Mouse (Mus musculus): ENCODE data around the gene Palld.

Gene Palld

DNA sequence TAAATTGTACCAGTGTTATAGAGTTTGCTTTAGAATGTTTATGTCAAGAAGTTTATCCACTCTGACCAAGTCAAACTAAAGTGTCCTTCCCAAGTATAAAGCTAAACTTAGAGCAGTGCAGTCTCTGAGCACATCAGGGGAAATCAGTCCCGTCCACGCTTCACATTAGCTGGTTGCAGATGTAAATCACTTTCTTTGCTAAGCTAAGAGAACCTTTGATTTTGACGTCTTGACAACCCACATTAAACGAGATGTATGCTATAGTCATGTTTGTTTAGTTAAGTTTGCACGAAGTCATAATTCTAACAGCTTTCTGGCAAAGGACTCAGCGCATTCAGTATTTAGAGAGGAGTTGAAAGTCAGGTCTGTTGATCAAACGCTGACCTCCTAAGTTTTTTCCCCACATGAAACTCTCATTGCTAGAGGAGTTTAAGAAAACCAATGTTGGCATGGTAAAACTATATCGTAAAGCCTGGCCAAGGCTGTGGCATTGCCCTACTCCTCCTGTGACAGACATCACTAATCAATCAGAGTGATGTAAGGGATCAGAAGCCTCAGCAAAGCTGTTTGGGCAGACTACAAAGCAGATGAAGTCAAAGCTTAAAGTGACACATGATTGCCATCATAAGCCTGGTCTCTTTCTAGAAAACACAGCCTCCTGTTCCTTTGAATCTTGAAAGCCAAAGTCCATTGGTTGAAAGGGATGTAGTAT lies 177.0 kb downstream of the Palld start:
- no peak for DNase-seq (ENCODE audit: low spot score in 2 of 2)

DNA sequence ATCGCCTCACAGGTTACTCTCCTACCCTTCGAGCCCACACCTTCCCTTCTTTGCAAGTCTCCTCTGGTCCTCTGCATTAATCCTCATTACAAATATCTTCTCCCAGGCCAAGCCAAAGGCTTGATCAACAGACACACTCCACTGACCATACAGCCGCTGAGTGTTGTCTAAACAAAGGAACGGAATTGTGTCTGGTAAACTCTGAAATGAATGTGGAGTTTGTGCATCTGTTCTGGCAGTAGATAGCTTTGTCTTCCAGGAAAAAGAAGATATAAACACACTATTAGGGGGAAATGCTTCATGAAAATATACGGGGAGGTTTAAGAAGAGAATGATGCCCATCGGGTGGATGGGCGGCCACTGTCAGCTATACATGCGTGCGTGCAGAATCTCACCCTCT lies 180.3 kb downstream of the Palld start:
- DNase-seq (ENCODE audit: low spot score in 2 of 2) = no peak

DNA sequence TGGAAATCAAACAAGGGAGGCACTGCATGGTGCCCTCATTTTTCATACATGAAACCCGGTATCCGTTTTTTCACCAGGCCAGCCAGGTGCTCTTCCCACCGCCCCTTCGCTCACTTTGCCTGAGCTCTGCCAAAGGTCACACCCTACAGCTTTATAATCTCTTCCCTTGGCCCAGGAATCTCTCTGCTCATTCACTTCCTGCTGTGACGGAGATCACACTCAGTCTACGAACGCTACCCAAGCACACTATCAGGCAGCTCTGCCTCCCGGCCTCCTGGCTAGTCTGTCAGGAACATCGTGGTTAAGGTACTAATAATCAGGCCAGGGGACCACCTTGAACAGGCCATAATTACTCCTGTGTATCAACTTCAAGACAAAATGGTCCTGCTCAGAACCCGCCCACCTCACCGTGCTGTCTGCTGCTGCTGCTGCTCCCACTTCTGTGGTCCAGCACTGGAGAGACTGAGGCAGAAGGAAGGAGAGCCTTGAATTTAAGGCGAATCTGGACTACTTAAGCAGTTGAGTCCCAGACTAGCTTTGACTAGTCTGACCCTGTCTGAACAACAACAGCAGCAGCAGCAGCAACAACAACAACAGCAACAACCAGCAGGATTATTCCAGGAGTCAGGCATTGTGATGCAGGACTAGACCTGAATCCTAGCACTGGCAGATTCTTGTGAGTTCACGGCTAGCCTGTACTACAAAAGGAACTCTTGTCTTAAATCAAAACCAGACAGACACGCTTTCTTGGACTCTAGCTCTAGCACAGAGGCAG lies 187.0 kb downstream of the Palld start:
- no peak for DNase-seq (ENCODE audit: low spot score in 2 of 2)

DNA sequence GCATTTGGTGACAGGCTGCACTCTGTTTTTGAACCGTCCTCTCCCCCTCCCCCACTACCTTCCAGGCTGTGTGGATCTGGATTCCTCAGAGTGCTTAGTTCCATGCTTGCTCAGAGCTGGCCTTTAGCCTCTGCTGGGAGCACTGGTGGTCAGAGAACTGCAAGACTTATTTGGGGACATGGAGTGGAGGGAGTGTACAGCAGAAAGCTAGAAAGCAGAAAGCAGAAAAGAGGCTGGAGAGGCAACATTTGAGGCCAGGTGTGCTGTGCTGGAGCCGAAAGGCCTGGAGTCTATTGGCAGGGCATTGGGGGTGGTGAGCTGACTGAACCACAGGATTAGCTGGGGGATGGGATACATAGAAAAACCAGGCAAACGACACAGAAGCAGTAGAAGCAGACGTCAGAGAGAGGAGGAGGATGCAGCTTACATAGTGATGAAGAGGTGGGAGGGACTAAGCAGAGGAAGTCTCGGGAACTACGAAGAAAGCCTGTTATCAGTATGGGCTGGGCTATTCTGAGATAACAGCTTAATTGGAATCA lies 188.1 kb downstream of the Palld start:
- no peak for DNase-seq (ENCODE audit: low spot score in 2 of 2)

- DNase-seq (ENCODE audit: low spot score in 2 of 2) = no peak
Observed at GRCm38 (mm10) chr8:61713195-61713990, 189.1 kb downstream of the Palld start.

GRCm38 (mm10) chr8:61712426-61712825 lies 190.1 kb downstream of the Palld start:
- no peak for DNase-seq (ENCODE audit: low spot score in 2 of 2)

GRCm38 (mm10) chr8:61708586-61709305 lies 193.7 kb downstream of the Palld start:
- no peak for DNase-seq (ENCODE audit: low spot score in 2 of 2)

DNA sequence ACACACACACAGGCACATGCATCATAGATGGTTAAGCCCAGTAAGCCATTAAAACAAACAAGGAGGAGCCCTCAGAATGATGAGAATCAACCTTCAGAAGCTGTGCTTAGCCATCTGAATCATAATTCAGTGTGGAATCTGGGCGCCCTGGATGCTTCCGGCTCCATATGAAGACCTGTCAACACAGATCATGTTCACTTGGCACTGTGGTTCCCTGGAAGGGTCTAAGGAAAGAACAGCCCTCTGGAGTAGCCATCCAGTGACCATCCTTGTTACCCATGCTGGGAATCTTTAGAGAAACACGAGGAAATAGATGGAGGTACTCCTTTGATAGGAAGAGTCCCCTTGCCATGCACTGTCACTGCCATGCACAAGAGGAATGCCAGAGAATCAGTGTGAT lies 197.0 kb downstream of the Palld start:
- no peak for DNase-seq (ENCODE audit: low spot score in 2 of 2)

GRCm38 (mm10) chr8:61702122-61702521 lies 200.4 kb downstream of the Palld start:
- DNase-seq (ENCODE audit: low spot score in 2 of 2) = no peak

DNA sequence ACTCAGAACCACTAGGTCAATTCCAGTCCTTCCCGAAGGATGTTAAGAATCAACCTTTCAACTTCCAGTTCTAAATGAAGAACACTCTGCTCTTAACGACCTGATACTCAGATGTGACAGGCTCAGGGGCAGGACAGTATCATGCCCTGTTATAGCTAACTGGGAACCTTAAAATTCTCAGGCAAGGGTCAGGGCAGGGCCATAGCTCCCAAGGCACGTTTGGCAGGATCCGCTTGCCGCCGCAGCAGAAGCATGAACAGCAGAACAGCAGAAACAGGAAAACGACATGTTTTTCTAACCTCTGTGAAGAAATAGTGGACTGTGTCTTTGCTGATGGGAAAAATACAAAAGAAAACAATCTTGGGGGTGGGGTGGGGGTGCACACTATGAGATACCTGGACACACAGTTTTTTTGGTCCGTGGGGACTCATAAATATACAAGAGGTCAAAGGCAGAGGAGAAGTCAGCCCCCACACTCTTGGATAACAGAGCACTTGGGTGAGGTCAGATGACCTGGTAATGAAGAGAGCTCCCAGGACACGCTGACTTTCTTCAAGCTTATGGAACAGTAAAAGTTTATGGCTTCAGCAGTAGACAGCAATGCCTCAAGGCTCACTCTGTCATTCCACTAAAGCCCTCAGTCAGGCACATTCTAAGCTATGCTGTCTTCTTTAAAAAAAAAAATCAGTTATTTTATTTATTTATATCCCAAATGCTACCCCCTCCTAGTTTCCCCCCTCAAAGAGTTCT lies 201.4 kb downstream of the Palld start:
- DNase-seq (ENCODE audit: low spot score in 2 of 2) = no peak

GRCm38 (mm10) chr8:61700298-61700697 lies 202.2 kb downstream of the Palld start:
- no peak for DNase-seq (ENCODE audit: low spot score in 2 of 2)

DNA sequence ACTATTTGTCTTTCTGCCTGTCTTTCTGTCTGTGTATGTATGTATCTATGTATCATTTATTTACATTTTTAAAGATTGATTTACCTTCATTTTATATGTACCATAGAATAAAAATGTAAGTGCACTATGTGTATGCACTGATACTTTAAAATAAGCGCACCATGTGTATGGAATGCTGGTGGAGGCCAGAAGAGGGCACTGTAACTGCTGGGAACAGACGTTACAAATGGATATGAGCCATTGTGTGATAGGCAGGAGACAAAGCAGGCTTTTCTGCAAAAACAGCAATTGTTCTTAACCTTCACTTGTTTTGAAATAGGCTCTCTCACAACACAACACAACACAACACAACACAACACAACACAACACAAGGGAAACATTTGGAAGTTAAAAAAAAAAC lies 203.5 kb downstream of the Palld start:
- no peak for DNase-seq (ENCODE audit: low spot score in 2 of 2)

- no peak for DNase-seq (ENCODE audit: low spot score in 2 of 2)
Observed at GRCm38 (mm10) chr8:61697728-61698385, 204.6 kb downstream of the Palld start.

DNA sequence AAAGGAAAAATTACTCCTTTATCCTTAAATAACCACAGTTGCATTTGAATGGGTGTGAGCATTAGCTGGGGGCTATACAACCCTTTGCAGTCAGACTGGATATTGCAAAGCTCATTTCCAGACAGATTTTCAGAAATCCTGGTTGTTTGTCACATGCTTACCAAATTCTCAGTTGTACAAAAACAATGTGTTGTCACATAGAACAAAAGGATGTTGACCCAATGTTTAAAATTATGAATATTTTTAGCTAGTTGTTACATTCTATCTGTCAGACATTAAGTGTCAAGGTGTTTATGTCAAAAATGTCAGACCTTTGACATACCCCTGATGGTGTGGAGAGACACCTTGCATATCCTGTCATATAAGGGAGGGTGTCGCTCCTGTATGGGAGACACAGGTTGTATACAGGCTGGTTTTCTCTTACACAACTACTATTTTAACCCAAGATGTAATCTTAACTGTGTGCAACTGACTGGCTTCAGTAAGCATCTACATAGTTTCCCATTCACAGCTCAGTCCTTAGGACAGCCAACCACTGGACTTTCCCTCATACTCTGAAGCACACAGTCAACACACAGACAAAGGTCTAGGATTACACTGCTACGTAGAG lies 205.5 kb downstream of the Palld start:
- DNase-seq (ENCODE audit: low spot score in 2 of 2) = no peak

GRCm38 (mm10) chr8:61695416-61695815 lies 207.1 kb downstream of the Palld start:
- DNase-seq (ENCODE audit: low spot score in 2 of 2) = no peak

DNA sequence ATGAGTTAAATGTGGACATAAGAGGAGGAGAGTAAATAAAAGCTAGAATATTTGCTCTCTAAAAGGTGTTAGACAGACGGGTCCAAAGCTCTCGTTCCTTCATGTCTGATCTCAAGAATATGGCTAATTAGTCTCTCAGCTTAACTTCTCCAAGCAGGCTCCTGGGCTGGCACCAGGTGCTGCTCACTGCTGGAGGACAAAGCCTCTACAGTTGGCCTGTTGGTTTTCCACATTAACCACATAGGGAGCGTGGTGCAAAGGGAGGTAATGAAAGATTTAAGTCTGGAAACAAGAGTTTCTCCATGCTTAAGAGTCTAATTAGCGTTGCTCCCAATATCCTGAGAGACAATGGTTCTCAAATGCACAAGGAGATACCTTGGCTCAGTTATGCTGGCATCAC lies 209.6 kb downstream of the Palld start:
- no peak for DNase-seq (ENCODE audit: low spot score in 2 of 2)

DNA sequence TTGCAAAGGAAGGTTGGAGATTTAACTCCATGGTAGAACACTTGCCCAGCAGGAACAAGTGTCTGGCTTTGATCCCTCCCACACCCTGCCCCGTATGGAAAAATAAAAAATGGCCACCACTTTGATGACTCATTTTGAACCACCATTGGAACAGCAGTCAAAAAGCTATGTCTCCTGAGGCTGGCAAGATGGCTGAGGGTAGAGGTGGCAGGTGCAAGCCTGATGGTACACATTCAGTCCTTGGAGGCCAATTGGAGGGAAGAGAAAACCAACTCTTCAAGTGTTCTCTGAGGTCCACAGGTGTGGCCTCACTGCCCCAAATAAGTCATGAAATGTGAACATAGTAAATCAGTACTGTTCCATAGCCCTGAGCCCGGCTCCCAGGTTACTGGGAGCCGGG lies 210.4 kb downstream of the Palld start:
- DNase-seq (ENCODE audit: low spot score in 2 of 2) = no peak

DNA sequence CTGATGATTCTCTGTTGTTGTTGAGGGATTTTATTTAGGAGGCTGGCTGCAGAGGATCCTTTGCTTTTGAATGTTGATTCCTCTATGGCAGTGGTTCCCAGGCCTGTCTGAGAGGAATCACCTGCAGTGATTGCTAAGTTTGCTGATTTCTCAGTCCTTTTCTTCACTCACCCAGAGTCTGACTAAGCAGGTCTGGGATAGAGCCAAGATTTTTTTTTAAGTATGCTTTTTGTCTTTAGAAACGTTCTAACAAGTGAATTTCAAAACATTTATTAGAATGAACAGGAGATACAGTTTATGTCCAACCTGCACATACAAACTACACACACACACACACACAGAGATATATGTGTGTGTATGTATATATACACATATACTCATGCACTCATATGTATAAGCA lies 211.1 kb downstream of the Palld start:
- no peak for DNase-seq (ENCODE audit: low spot score in 2 of 2)

DNA sequence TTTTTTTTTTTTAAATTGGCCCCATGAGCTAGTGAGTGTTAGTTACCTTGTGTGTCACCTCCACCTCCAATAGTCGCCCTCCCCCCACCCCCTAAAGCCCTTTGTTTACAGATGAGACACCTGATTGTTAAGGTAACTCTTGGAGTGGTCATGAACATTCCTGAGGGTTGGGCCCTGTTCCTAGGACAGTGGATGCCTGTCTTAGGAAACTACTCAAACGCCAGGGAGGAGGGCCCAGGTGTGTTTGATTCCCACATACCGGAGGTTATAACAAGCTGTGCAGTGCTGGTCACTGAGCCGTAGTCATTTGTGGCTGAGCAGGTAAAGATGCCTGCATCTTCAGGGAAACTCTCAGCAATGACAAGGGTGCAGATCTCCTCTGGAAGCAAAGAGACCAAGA lies 215.4 kb downstream of the Palld start:
- DNase-seq (ENCODE audit: low spot score in 2 of 2) = no peak

DNA sequence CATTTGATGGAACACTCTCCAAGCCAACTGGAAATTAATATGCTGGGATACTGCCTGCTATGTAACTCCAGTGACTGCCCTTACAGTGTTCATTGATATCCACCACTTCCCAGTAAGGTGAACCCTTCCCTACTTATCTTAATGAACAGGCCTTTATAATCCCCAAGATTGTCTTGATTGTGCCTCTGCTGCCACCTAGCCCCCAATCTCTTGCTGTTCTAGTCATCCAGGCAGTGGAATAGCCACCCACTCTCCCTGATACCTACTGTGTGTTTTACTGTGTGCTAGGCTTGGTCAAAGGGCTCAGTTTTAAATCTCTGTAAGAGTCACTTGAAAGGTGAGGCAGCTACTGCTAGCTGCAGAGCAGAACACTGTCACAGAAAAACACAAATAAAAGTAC lies 216.2 kb downstream of the Palld start:
- no peak for DNase-seq (ENCODE audit: low spot score in 2 of 2)

All from natural killer cell, adult 2 months (primary cell).